Mouse (Mus musculus) MEL (cell line): ENCODE data around the gene Serpinb3a. TPM values are rescaled to one million over a fixed set of nuclear protein-coding genes. Genes with fewer than 3 reads are reported as not detected.
"Not testable (repeated sequence)": the region's sequence is repeated elsewhere in the genome, so short reads cannot be mapped to it uniquely, and the experiment has no call there.

Source experiments
- DNase-seq: peaks from one replicate; pipeline ENCODE4 v3.0.0; 2011; ENCODE audit warnings: low read depth, low spot score
- H3K27ac ChIP-seq: 2 replicates; pipeline ENCODE4 v1.5.1; 2012; ENCODE audit warnings: low read depth, mild to moderate bottlenecking, control low read depth, low read length, moderate library complexity; ENCODE audit not compliant: control insufficient read depth
- H3K27me3 ChIP-seq, 2 experiments: fragments of 150-350 bp in 1 of 2; sonication (generic) in 1 of 2; 2 replicates each; pipeline ENCODE4 v1.6.1; 2012; ENCODE audit warnings: low read length in 2 of 2, mild to moderate bottlenecking in 2 of 2, improper control_type of control experiment in 1 of 2, moderate library complexity in 1 of 2; ENCODE audit not compliant: insufficient read depth in 2 of 2, control insufficient read depth in 1 of 2
- H3K36me3 ChIP-seq, 2 experiments: 2 replicates each; pipeline ENCODE4 v1.6.1; 2012 to 2014; ENCODE audit warnings: low read length in 2 of 2, improper control_type of control experiment in 1 of 2, inconsistent platforms in 1 of 2, mild to moderate bottlenecking in 1 of 2; ENCODE audit not compliant: insufficient read depth in 2 of 2, control insufficient read depth in 1 of 2
- H3K4me1 ChIP-seq, 2 experiments: fragments of 150-350 bp in 1 of 2; sonication (generic) in 1 of 2; 2 replicates each; pipeline ENCODE4 v1.6.1; 2012; ENCODE audit warnings: low read length in 2 of 2, improper control_type of control experiment in 1 of 2, mild to moderate bottlenecking in 1 of 2; ENCODE audit not compliant: insufficient read depth in 2 of 2, control insufficient read depth in 1 of 2
- H3K4me3 ChIP-seq, 2 experiments: fragments of 150-350 bp in 1 of 2; sonication (generic) in 1 of 2; 2 replicates each; pipeline ENCODE4 v1.5.1; 2012; ENCODE audit warnings: low read depth in 2 of 2, low read length in 2 of 2, mild to moderate bottlenecking in 2 of 2, moderate library complexity in 2 of 2, control low read depth in 1 of 2, improper control_type of control experiment in 1 of 2; ENCODE audit not compliant: control insufficient read depth in 1 of 2, insufficient read depth in 1 of 2
- H3K79me2 ChIP-seq: 2 replicates; pipeline ENCODE4 v1.6.1; 2012; ENCODE audit warnings: mild to moderate bottlenecking, low read length, moderate library complexity; ENCODE audit not compliant: control insufficient read depth, poor library complexity, insufficient read depth
- H3K9ac ChIP-seq: 2 replicates; pipeline ENCODE4 v1.6.1; 2012; ENCODE audit warnings: low read depth, mild to moderate bottlenecking, control low read depth, low read length, moderate library complexity; ENCODE audit not compliant: control insufficient read depth, poor library complexity, severe bottlenecking
- H3K9me3 ChIP-seq: fragments of 150-350 bp; sonication (generic); replicated peaks from 2 replicates; pipeline ENCODE4 v1.6.1; 2012; ENCODE audit warnings: mild to moderate bottlenecking, low read length, improper control_type of control experiment, moderate library complexity; ENCODE audit not compliant: insufficient read depth
- BHLHE40 ChIP-seq: IDR thresholded peaks from 2 replicates; pipeline ENCODE4 v1.6.1; 2012; ENCODE audit warnings: low read depth, mild to moderate bottlenecking, inconsistent platforms, low read length, improper control_type of control experiment, borderline replicate concordance
- CHD1 ChIP-seq: IDR thresholded peaks from 2 replicates; pipeline ENCODE4 v1.6.1; 2012; ENCODE audit warnings: low read depth, mild to moderate bottlenecking, inconsistent platforms, low read length, improper control_type of control experiment
- ETS1 ChIP-seq: IDR thresholded peaks from 2 replicates; pipeline ENCODE4 v1.6.1; 2012; ENCODE audit warnings: low read depth, mild to moderate bottlenecking, inconsistent platforms, low read length, improper control_type of control experiment, moderate library complexity
- GATA1 ChIP-seq: IDR thresholded peaks from 2 replicates; pipeline ENCODE4 v1.6.1; 2011; ENCODE audit warnings: low read depth, low read length, improper control_type of control experiment
- KAT2A ChIP-seq: conservative IDR thresholded peaks from 2 replicates; pipeline ENCODE4 v1.6.1; 2012; ENCODE audit warnings: low read depth, low read length, improper control_type of control experiment, inconsistent platforms
- MAX ChIP-seq: IDR thresholded peaks from 2 replicates; pipeline ENCODE4 v1.6.1; 2011; ENCODE audit warnings: low read length, improper control_type of control experiment
- MEF2A ChIP-seq: IDR thresholded peaks from 2 replicates; pipeline ENCODE4 v1.6.1; 2014; ENCODE audit warnings: low read depth, mild to moderate bottlenecking, inconsistent platforms, low read length, improper control_type of control experiment; ENCODE audit not compliant: poor library complexity, insufficient replicate concordance, severe bottlenecking; ENCODE audit errors: extremely low read depth
- MXI1 ChIP-seq: IDR thresholded peaks from 2 replicates; pipeline ENCODE4 v1.6.1; 2011; ENCODE audit warnings: mild to moderate bottlenecking, low read depth, low read length, improper control_type of control experiment
- MYC ChIP-seq: IDR thresholded peaks from 2 replicates; pipeline ENCODE4 v1.6.1; 2011; ENCODE audit warnings: low read depth, mild to moderate bottlenecking, low read length, improper control_type of control experiment, moderate library complexity
- NRF1 ChIP-seq: IDR thresholded peaks from 2 replicates; pipeline ENCODE4 v1.6.1; 2014; ENCODE audit warnings: low read depth, mild to moderate bottlenecking, inconsistent platforms, low read length, improper control_type of control experiment, moderate library complexity; ENCODE audit not compliant: poor library complexity, insufficient read depth, severe bottlenecking
- POLR2AphosphoS5 ChIP-seq: IDR thresholded peaks from 2 replicates; pipeline ENCODE4 v1.6.1; 2012; ENCODE audit warnings: low read depth, borderline replicate concordance, mild to moderate bottlenecking, inconsistent platforms, low read length, moderate library complexity, mixed read lengths
- SIN3A ChIP-seq: IDR thresholded peaks from 2 replicates; pipeline ENCODE4 v1.6.1; 2012; ENCODE audit warnings: low read length, improper control_type of control experiment, inconsistent platforms
- SMC3 ChIP-seq: IDR thresholded peaks from 2 replicates; pipeline ENCODE4 v1.6.1; 2011; ENCODE audit warnings: low read depth, low read length, improper control_type of control experiment
- USF1 ChIP-seq: IDR thresholded peaks from 2 replicates; pipeline ENCODE4 v1.6.1; 2014; ENCODE audit warnings: low read depth, mild to moderate bottlenecking, inconsistent platforms, low read length, improper control_type of control experiment, moderate library complexity
- USF2 ChIP-seq, 2 experiments: IDR thresholded peaks; 2 replicates each; pipeline ENCODE4 v1.6.1; 2011 to 2012; ENCODE audit warnings: improper control_type of control experiment in 2 of 2, low read length in 2 of 2, borderline replicate concordance in 1 of 2, inconsistent platforms in 1 of 2, low read depth in 1 of 2, mild to moderate bottlenecking in 1 of 2; ENCODE audit not compliant: insufficient read depth in 1 of 2
- ZMIZ1 ChIP-seq: IDR thresholded peaks from 2 replicates; pipeline ENCODE4 v1.6.1; 2012; ENCODE audit warnings: low read depth, mild to moderate bottlenecking, inconsistent platforms, low read length, improper control_type of control experiment, moderate library complexity
- ZNF384 ChIP-seq: IDR thresholded peaks from 2 replicates; pipeline ENCODE4 v1.6.1; 2012; ENCODE audit warnings: low read depth, mild to moderate bottlenecking, inconsistent platforms, low read length, improper control_type of control experiment
- polyA plus RNA-seq, 2 experiments: library from polyadenylated mRNA; stranded (reverse) in 1 of 2; unstranded in 1 of 2; fragments of >175 nt in 1 of 2; fragments of >200 nt in 1 of 2; gene quantifications; 2 replicates each; pipeline versions ENCODE4 v1.2.1 to v1.2.4; 2012; ENCODE audit warnings: low replicate concordance in 2 of 2, low read depth in 1 of 2; ENCODE audit not compliant: insufficient read length in 2 of 2, insufficient read depth in 1 of 2, missing spikeins in 1 of 2
- total RNA-seq: library from RNA; depleted of rRNA; stranded (reverse); fragments of 300-350 nt; gene quantifications from 2 replicates; pipeline ENCODE4 v1.2.3, GENCODE M21; 2012; rRNA removed

The Serpinb3a gene
- not detected in 2 replicates for total RNA-seq
- polyA plus RNA-seq, result not detected

DNA sequence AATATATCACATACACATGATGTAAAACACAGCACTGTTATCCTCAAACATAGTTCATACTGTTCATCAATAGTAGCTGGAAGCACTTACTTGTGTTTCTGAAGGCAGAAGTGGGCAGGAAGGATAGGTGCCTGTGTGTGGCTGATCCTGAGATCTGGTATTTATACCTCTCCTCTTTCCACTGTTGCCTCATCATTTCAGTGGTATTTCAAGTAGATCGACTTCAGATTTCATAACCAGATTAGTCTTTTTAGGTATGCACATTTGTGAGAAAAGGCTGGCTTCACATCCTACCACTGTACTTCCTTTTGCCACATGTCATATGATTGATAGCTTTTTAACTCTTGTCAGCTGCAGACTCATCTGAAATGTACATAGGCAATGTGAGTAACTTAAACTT is at the start of gene Serpinb3a:
Gene Serpinb3a, minus strand, starts transcription at position 101 of the 400 bp plus-strand sequence.
- no peaks in the 10 kb centered on the region for H3K9me3 ChIP-seq
- H3K79me2 ChIP-seq, result no peaks in the 10 kb centered on the region
- H3K27ac ChIP-seq, result no peak within 1 kb of the TSS
- no peak for TF ChIP-seq MYC
- no peak for TF ChIP-seq USF2 (IDR thresholded peaks at IDR 0.05; ENCODE audit: borderline replicate concordance in 1 of 2, insufficient read depth in 1 of 2, low read depth in 1 of 2, low read length in 2 of 2)
- TF ChIP-seq ETS1, result no peak
- no peak for TF ChIP-seq ZNF384
- TF ChIP-seq BHLHE40, result no peak
- TF ChIP-seq CHD1, result no peak
- no peak within 1 kb of the TSS for H3K4me3 ChIP-seq
- no peak within 1 kb of the TSS for H3K9ac ChIP-seq
- H3K36me3 ChIP-seq, result no peaks in the 10 kb centered on the region
- DNase-seq, result no peak
- no peaks in the 10 kb centered on the region for H3K4me1 ChIP-seq
- H3K27me3 ChIP-seq, result no peaks in the 10 kb centered on the region

DNA sequence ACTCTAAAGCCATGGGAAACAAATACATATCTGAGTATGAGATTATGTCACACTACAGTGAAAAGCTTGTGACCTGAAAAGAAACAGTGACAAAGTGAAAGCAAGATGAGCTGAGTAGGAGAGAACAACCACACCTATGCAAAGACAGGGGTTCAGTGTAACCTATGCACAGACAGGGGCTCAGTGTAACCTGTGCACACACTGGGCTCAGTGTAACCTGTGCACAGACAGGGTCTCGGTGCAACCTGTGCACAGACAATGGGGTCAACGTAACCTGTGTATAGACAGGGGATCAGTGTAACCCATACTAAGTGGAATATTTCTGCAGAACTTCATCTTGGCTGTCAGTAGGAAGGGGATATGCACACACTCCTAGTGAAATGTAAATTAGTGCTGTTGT is 46.3 kb upstream of the Serpinb3a start:
- H3K27me3 ChIP-seq, result no peaks in the 10 kb centered on the region
- H3K9ac ChIP-seq, result no peak overlapping the region
- H3K79me2 ChIP-seq, result no peaks in the 10 kb centered on the region
- H3K9me3 ChIP-seq, result no peaks in the 10 kb centered on the region
- TF ChIP-seq KAT2A, result no peak
- TF ChIP-seq, all 39 proteins: peak for 0
- H3K4me3 ChIP-seq, result no peak overlapping the region
- no peaks in the 10 kb centered on the region for H3K4me1 ChIP-seq
- no peak for DNase-seq
- no peaks in the 10 kb centered on the region for H3K36me3 ChIP-seq
- no peak overlapping the region for H3K27ac ChIP-seq

DNA sequence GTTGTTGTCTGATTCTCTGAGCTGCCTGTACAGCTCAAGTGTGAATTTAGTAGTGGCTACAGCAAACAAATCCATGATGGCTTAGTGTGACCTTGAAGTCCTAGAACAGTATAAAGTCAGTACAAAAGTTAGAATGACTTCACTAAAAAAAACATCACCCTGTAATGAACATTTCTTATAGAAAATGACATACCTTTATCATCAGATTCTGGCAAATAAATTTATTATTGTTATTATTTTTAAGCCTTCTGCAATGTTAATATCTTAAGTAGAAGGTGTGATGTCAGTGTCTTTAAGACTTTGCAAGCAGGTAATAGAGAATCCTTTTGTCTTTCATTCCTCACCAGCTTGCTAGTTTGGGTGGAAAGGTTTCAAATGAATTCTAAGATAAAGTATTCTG is 31.3 kb upstream of the Serpinb3a start, which contains the start of gene Serpinb3d:
Gene Serpinb3d, minus strand, starts transcription at position 101 of the 400 bp plus-strand sequence.
- Histone ChIP-seq H3K79me2 (no peaks in the 10 kb centered on the region), H3K4me1 (no peaks in the 10 kb centered on the region), H3K9me3 (no peaks in the 10 kb centered on the region), H3K9ac (no peak within 1 kb of the TSS), H3K36me3 (no peaks in the 10 kb centered on the region), H3K4me3 (no peak within 1 kb of the TSS), H3K27me3 (no peaks in the 10 kb centered on the region), H3K27ac (no peak within 1 kb of the TSS)
- no peak for DNase-seq
- no peak for TF ChIP-seq USF2 (IDR thresholded peaks at IDR 0.05; ENCODE audit: borderline replicate concordance in 1 of 2, insufficient read depth in 1 of 2, low read depth in 1 of 2, low read length in 2 of 2)
- no peak for TF ChIP-seq USF1
- no peak for TF ChIP-seq POLR2AphosphoS5
- no peak for TF ChIP-seq GATA1
- no peak for TF ChIP-seq SMC3
- TF ChIP-seq MEF2A, result no peak
- no peak for TF ChIP-seq NRF1
- TF ChIP-seq SIN3A, result no peak
- TF ChIP-seq MAX, result no peak
- TF ChIP-seq ZMIZ1, result no peak
- no peak for TF ChIP-seq MXI1

DNA sequence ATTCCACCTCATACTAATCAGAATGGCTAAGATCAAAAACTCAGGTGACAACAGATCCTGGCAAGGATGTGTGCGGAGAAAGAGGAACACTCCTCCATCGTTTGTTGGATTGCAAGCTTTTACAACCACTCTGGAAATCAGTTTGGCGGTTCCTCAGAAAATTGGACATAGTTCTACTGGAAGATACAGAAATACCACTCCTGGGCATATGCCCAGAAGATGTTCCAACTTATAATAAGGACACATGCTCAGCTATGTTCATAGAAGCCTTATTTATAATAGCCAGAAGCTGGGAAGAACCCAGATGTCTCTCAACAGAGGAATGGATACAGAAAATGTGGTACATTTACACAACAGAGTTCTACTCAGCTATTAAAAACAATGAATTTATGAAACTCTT is 17.9 kb downstream of the Serpinb3a start:
- not testable (repeated sequence) for H3K27ac ChIP-seq, H3K27me3 ChIP-seq, H3K9me3 ChIP-seq, H3K79me2 ChIP-seq, H3K36me3 ChIP-seq, H3K4me1 ChIP-seq, H3K9ac ChIP-seq, DNase-seq, H3K4me3 ChIP-seq
